Mouse (Mus musculus): ENCODE data around the gene Nova1. TPM values are rescaled to one million over a fixed set of nuclear protein-coding genes. Genes with fewer than 3 reads are reported as not detected.

The Nova1 gene
- polyA plus RNA-seq, 1 experiment from 2014 or later = 0.60 TPM

- H3K4me3 ChIP-seq (ENCODE audit: low read depth, low read length) = no peak overlapping the region
- 55% methylated on average over 4 of the region's 4 CpGs for WGBS
- no peaks in the 10 kb centered on the region for H3K9me3 ChIP-seq (ENCODE audit: low read length)
- TF ChIP-seq CTCF (IDR thresholded peaks at IDR 0.05) (no peak), EP300 (IDR thresholded peaks at IDR 0.05) (no peak)
- no peaks in the 10 kb centered on the region for H3K4me1 ChIP-seq (ENCODE audit: insufficient read depth, low read depth, low read length)
- no peak overlapping the region for H3K9ac ChIP-seq (replicated peaks; ENCODE audit: low read depth)
- H3K27me3 ChIP-seq (replicated peaks; ENCODE audit: insufficient read depth, low read length) = no peaks in the 10 kb centered on the region
- H3K4me2 ChIP-seq (replicated peaks; ENCODE audit: low read depth, low read length) = no peak overlapping the region
- DNase-seq (ENCODE audit: low spot score) (no peak), ATAC-seq (no peak)
- no peak overlapping the region for H3K27ac ChIP-seq (ENCODE audit: low read length)
- no peaks in the 10 kb centered on the region for H3K36me3 ChIP-seq (ENCODE audit: insufficient read depth, low read length)
Measured at GRCm38 (mm10) chr12:46754325-46754848, 64.3 kb downstream of the Nova1 start.

- Histone ChIP-seq H3K9me3 (ENCODE audit: low read length) (no peaks in the 10 kb centered on the region), H3K4me2 (replicated peaks; ENCODE audit: low read depth, low read length) (no peak overlapping the region), H3K36me3 (ENCODE audit: insufficient read depth, low read length) (no peaks in the 10 kb centered on the region), H3K9ac (replicated peaks; ENCODE audit: low read depth) (no peak overlapping the region), H3K4me3 (ENCODE audit: low read depth, low read length) (no peak overlapping the region), H3K27me3 (replicated peaks; ENCODE audit: insufficient read depth, low read length) (no peaks in the 10 kb centered on the region), H3K4me1 (ENCODE audit: insufficient read depth, low read depth, low read length) (no peaks in the 10 kb centered on the region), H3K27ac (ENCODE audit: low read length) (no peak overlapping the region)
- ATAC-seq = no peak
- TF ChIP-seq CTCF (IDR thresholded peaks at IDR 0.05) = no peak
- TF ChIP-seq EP300 (IDR thresholded peaks at IDR 0.05) = no peak
- WGBS = 67% methylated on average over 3 of the region's 3 CpGs
- no peak for DNase-seq (ENCODE audit: low spot score)
Measured at GRCm38 (mm10) chr12:46753096-46753495, 65.6 kb downstream of the Nova1 start.

GRCm38 (mm10) chr12:46733261-46733660, 85.5 kb downstream of the Nova1 start:
- DNase-seq (ENCODE audit: low spot score) (no peak), ATAC-seq (no peak)
- no peak overlapping the region for H3K4me2 ChIP-seq (replicated peaks; ENCODE audit: low read depth, low read length)
- H3K27me3 ChIP-seq (replicated peaks; ENCODE audit: insufficient read depth, low read length) = no peaks in the 10 kb centered on the region
- H3K27ac ChIP-seq (ENCODE audit: low read length) = no peak overlapping the region
- no peak for TF ChIP-seq EP300 (IDR thresholded peaks at IDR 0.05)
- TF ChIP-seq CTCF (IDR thresholded peaks at IDR 0.05) = no peak
- H3K36me3 ChIP-seq (ENCODE audit: insufficient read depth, low read length) = no peaks in the 10 kb centered on the region
- no peaks in the 10 kb centered on the region for H3K9me3 ChIP-seq (ENCODE audit: low read length)
- H3K9ac ChIP-seq (replicated peaks; ENCODE audit: low read depth) = no peak overlapping the region
- H3K4me3 ChIP-seq (ENCODE audit: low read depth, low read length) = no peak overlapping the region
- H3K4me1 ChIP-seq (ENCODE audit: insufficient read depth, low read depth, low read length) = no peaks in the 10 kb centered on the region

- Histone ChIP-seq H3K4me2 (replicated peaks; ENCODE audit: low read depth, low read length) (no peak overlapping the region), H3K4me3 (ENCODE audit: low read depth, low read length) (no peak overlapping the region), H3K27me3 (replicated peaks; ENCODE audit: insufficient read depth, low read length) (no peaks in the 10 kb centered on the region), H3K9ac (replicated peaks; ENCODE audit: low read depth) (no peak overlapping the region), H3K9me3 (ENCODE audit: low read length) (no peaks in the 10 kb centered on the region), H3K36me3 (ENCODE audit: insufficient read depth, low read length) (no peaks in the 10 kb centered on the region), H3K27ac (ENCODE audit: low read length) (no peak overlapping the region), H3K4me1 (ENCODE audit: insufficient read depth, low read depth, low read length) (no peaks in the 10 kb centered on the region)
- TF ChIP-seq EP300 (IDR thresholded peaks at IDR 0.05) (no peak), CTCF (IDR thresholded peaks at IDR 0.05) (no peak)
- 79% methylated on average over 1 of the region's 1 CpGs for WGBS
- ATAC-seq (no peak), DNase-seq (ENCODE audit: low spot score) (no peak)
Measured at GRCm38 (mm10) chr12:46731943-46732342, 86.8 kb downstream of the Nova1 start.

GRCm38 (mm10) chr12:46721914-46722313, 96.8 kb downstream of the Nova1 start:
- H3K4me1 ChIP-seq (ENCODE audit: insufficient read depth, low read depth, low read length) = no peaks in the 10 kb centered on the region
- DNase-seq (ENCODE audit: low spot score) = no peak
- H3K9me3 ChIP-seq (ENCODE audit: low read length) = no peaks in the 10 kb centered on the region
- H3K27me3 ChIP-seq (replicated peaks; ENCODE audit: insufficient read depth, low read length) = no peaks in the 10 kb centered on the region
- WGBS = 64% methylated on average over 8 of the region's 8 CpGs
- no peaks in the 10 kb centered on the region for H3K36me3 ChIP-seq (ENCODE audit: insufficient read depth, low read length)
- no peak for ATAC-seq
- no peak overlapping the region for H3K4me3 ChIP-seq (ENCODE audit: low read depth, low read length)
- H3K4me2 ChIP-seq (replicated peaks; ENCODE audit: low read depth, low read length) = no peak overlapping the region
- TF ChIP-seq EP300 (IDR thresholded peaks at IDR 0.05) = no peak
- no peak for TF ChIP-seq CTCF (IDR thresholded peaks at IDR 0.05)
- H3K27ac ChIP-seq (ENCODE audit: low read length) = no peak overlapping the region
- H3K9ac ChIP-seq (replicated peaks; ENCODE audit: low read depth) = no peak overlapping the region

- Histone ChIP-seq H3K9me3 (ENCODE audit: low read length) (no peaks in the 10 kb centered on the region), H3K4me2 (replicated peaks; ENCODE audit: low read depth, low read length) (no peak overlapping the region), H3K27me3 (replicated peaks; ENCODE audit: insufficient read depth, low read length) (no peaks in the 10 kb centered on the region), H3K4me1 (ENCODE audit: insufficient read depth, low read depth, low read length) (no peaks in the 10 kb centered on the region), H3K36me3 (ENCODE audit: insufficient read depth, low read length) (no peaks in the 10 kb centered on the region), H3K27ac (ENCODE audit: low read length) (no peak overlapping the region), H3K9ac (replicated peaks; ENCODE audit: low read depth) (no peak overlapping the region), H3K4me3 (ENCODE audit: low read depth, low read length) (no peak overlapping the region)
- ATAC-seq (no peak), DNase-seq (ENCODE audit: low spot score) (no peak)
- no peak for TF ChIP-seq CTCF (IDR thresholded peaks at IDR 0.05)
- TF ChIP-seq EP300 (IDR thresholded peaks at IDR 0.05) = no peak
- 83% methylated on average over 4 of the region's 4 CpGs for WGBS
Measured at GRCm38 (mm10) chr12:46719076-46719475, 99.7 kb downstream of the Nova1 start.

- no peak for TF ChIP-seq EP300 (IDR thresholded peaks at IDR 0.05)
- TF ChIP-seq CTCF (IDR thresholded peaks at IDR 0.05) = no peak
- H3K9me3 ChIP-seq (ENCODE audit: low read length) = no peaks in the 10 kb centered on the region
- no peaks in the 10 kb centered on the region for H3K36me3 ChIP-seq (ENCODE audit: insufficient read depth, low read length)
- no peak overlapping the region for H3K27ac ChIP-seq (ENCODE audit: low read length)
- DNase-seq (ENCODE audit: low spot score) = no peak
- no peak overlapping the region for H3K9ac ChIP-seq (replicated peaks; ENCODE audit: low read depth)
- H3K4me2 ChIP-seq (replicated peaks; ENCODE audit: low read depth, low read length) = no peak overlapping the region
- no peak for ATAC-seq
- 63% methylated on average over 2 of the region's 2 CpGs for WGBS
- no peaks in the 10 kb centered on the region for H3K4me1 ChIP-seq (ENCODE audit: insufficient read depth, low read depth, low read length)
- no peak overlapping the region for H3K4me3 ChIP-seq (ENCODE audit: low read depth, low read length)
- no peaks in the 10 kb centered on the region for H3K27me3 ChIP-seq (replicated peaks; ENCODE audit: insufficient read depth, low read length)
Measured at GRCm38 (mm10) chr12:46710094-46710493, 108.6 kb downstream of the Nova1 start.

All from lung, postnatal 0 days (tissue).